Mouse (Mus musculus) spleen, adult 12 weeks (tissue): Measurements from ENCODE around the gene Mab21l2.

ENCODE experiments used
- DNase-seq: peaks from one replicate; pipeline ENCODE4 v3.0.0; 2022; ENCODE audit warnings: low spot score

Mab21l2 gene

DNA sequence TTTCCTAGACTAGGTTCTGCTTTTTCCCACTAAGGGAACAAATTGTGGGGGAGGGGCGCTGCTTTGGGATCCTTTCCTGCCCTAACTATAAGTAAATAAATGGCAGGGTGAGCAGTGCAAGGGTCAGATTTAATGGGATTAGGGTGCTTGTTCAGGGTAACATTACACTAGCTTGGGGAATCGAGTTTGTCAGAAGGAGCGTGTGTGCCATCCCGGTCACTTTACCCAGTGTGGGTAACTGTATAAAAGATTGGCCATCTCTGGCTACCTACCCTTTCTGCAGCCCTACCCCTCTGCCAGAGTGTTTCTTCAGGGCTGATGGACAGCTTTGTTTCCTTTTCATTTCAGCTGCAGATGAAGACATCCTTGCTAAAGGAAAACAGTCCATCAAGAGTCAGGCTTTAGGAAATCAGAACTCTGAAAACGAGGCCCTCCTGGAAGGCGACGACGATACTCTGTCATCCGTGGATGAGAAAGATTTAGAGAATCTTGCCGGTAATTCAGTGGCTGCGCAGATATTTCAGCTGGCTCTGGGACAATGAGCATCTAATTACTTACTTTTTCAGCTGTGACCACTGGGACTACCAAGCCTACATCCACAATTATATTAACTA, 8.8 kb downstream of the Mab21l2 start:
- DNase-seq = no peak

DNA sequence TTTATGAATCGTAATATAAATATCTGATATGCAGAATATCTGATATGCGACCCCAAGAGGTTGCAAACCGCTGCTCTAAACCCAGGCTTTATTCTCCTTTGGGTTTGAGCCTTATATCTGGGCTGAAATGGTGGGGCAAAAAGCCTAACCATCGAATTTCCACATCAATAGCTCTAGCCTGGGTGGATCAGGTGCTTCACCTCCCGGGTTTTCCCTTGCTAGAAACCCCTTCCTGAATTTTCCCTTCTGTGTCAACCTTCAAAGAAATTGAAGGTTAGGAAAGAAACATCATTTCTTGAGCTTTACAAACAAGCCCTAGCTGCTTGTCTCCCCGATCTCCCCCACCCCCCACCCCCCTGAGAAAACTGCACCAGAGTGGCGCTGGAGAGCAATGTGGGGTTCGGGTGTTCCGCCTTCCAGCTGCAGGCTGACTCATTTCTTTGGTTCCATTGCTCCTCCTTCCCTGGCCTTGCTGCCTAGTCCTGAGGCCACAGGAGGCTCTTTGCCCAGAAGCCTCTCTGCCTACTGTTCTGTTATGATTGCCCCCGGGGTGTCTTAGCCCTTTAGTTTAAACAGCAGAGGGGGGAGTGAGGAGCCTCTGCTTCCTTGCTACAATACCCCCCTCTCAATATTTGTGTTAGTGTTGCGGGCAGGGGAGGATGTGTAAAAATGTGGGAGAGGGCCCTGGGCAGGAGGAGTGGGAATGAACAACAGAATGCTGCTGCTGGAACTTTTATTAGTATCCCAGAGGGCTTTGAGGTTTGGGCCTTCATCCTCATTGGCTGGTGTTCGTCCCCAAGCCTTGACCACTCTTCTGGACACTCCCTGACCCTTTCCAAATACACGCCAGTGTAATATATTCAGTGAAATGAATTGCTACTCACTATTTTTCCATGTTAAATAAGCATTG, 9.5 kb downstream of the Mab21l2 start:
- no peak for DNase-seq

- DNase-seq = no peak
Observed at GRCm38 (mm10) chr3:86536751-86537150, 11.7 kb downstream of the Mab21l2 start.

GRCm38 (mm10) chr3:86531531-86532269, 16.7 kb downstream of the Mab21l2 start:
- DNase-seq = no peak

DNA sequence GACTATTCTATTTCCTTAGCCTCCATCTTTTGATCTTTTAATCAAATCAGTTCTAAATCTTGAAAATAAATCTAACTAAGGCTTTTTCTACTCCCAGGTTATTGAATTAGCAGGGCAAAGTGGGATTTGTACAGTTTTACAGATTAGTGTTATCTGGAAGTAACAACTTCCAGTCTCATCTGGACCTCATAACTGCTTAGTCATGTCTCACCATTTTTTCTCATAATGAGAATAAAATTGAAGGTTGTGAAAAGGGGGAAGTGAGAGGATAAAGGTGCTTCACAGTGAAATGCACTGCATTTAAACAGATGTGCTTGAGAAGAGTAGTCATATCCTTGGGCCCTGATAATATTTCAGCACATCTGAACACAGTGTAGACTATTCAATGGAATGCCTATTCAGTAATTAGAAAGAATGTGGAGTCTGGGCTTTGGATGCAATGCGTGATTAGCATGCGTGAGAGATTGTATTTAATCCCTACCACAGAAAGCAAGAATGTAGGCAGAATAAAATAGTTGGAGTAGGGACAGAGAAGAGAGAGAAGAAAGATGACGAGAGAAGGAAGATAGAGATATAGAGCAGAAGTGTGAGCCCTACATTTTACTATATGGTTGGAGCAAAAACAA, 25.4 kb downstream of the Mab21l2 start:
- no peak for DNase-seq

DNA sequence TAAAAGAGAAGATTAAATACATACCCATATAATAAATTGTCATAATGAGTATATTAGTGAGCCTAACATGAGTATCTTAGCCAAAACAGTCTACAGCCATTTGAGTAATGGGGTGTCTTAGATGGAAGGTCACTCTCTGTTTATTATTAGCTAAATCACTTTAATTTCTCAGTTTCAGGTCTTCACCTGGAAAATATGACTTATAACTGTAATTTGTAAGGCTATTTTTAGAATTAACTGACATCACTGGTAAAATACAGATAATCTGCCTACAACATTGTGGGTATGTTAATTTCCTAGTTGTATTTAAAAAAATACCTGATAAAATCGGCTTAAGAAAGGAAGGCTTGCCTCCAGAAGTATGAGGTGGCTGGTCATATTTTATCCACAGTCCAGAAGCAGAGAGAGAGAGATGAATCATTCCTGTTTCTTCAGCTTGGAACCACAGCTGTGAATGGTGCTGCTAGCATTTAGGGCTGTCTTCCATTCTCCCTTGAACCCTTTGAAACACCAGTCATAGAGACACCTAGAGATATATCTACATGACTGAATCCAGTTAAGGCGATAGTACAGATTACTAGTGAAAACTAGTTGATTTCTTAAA, 29.8 kb downstream of the Mab21l2 start:
- DNase-seq = no peak

- no peak for DNase-seq
Observed at GRCm38 (mm10) chr3:86500586-86500985, 47.8 kb downstream of the Mab21l2 start.
